Mouse (Mus musculus): ENCODE measurements around the gene Mapk14.

Gene Mapk14

GRCm38 (mm10) chr17:28690776-28691686, at the start of gene Mapk14:
TSS of gene Mapk14 (plus strand) at chr17:28691329.
- peak; percentile 99 for DNase-seq (ENCODE audit: low spot score in 2 of 2)

GRCm38 (mm10) chr17:28643697-28644096, 47.4 kb upstream of the Mapk14 start:
- DNase-seq (ENCODE audit: low spot score in 2 of 2): no peak

- DNase-seq (ENCODE audit: low spot score in 2 of 2): no peak
Observed at GRCm38 (mm10) chr17:28644112-28644511, 47.0 kb upstream of the Mapk14 start.

- DNase-seq (ENCODE audit: low spot score in 2 of 2): no peak
Observed at GRCm38 (mm10) chr17:28646221-28646620, 44.9 kb upstream of the Mapk14 start.

GRCm38 (mm10) chr17:28648607-28649370, 42.3 kb upstream of the Mapk14 start:
- peak; percentile 43 to 44 for DNase-seq (ENCODE audit: low spot score in 2 of 2)

- no peak for DNase-seq (ENCODE audit: low spot score in 2 of 2)
Observed at GRCm38 (mm10) chr17:28650268-28650667, 40.9 kb upstream of the Mapk14 start.

GRCm38 (mm10) chr17:28657936-28658335, 33.2 kb upstream of the Mapk14 start:
- DNase-seq (ENCODE audit: low spot score in 2 of 2): no peak

GRCm38 (mm10) chr17:28659564-28659963, 31.6 kb upstream of the Mapk14 start:
- no peak for DNase-seq (ENCODE audit: low spot score in 2 of 2)

GRCm38 (mm10) chr17:28682311-28683084, 8.6 kb upstream of the Mapk14 start:
- no peak for DNase-seq (ENCODE audit: low spot score in 2 of 2)

GRCm38 (mm10) chr17:28683601-28684000, 7.5 kb upstream of the Mapk14 start:
- no peak for DNase-seq (ENCODE audit: low spot score in 2 of 2)

GRCm38 (mm10) chr17:28684631-28685030, 6.5 kb upstream of the Mapk14 start:
- no peak for DNase-seq (ENCODE audit: low spot score in 2 of 2)

GRCm38 (mm10) chr17:28687354-28687753, 3.8 kb upstream of the Mapk14 start:
- DNase-seq (ENCODE audit: low spot score in 2 of 2): no peak

GRCm38 (mm10) chr17:28689586-28690283, 1.4 kb upstream of the Mapk14 start, which contains the start of gene Slc26a8:
TSS of gene Slc26a8 (minus strand) at chr17:28690233.
- no peak for DNase-seq (ENCODE audit: low spot score in 2 of 2)

- no peak for DNase-seq (ENCODE audit: low spot score in 2 of 2)
Observed at GRCm38 (mm10) chr17:28691687-28692340, 685 bp downstream of the Mapk14 start.

GRCm38 (mm10) chr17:28692341-28692710, 1.2 kb downstream of the Mapk14 start:
- DNase-seq (ENCODE audit: low spot score in 2 of 2): peak; percentile 36 to 47

GRCm38 (mm10) chr17:28693086-28693485, 2.0 kb downstream of the Mapk14 start:
- no peak for DNase-seq (ENCODE audit: low spot score in 2 of 2)

- DNase-seq (ENCODE audit: low spot score in 2 of 2): no peak
Observed at GRCm38 (mm10) chr17:28694078-28694477, 2.9 kb downstream of the Mapk14 start.

GRCm38 (mm10) chr17:28694832-28695231, 3.7 kb downstream of the Mapk14 start:
- DNase-seq (ENCODE audit: low spot score in 2 of 2): no peak

GRCm38 (mm10) chr17:28696641-28697040, 5.5 kb downstream of the Mapk14 start:
- no peak for DNase-seq (ENCODE audit: low spot score in 2 of 2)

GRCm38 (mm10) chr17:28697290-28698195, 6.4 kb downstream of the Mapk14 start:
- DNase-seq (ENCODE audit: low spot score in 2 of 2): peak in 1 of 2 experiments; percentile 30
